Mouse (Mus musculus) cerebellum, postnatal 14 days (tissue): ENCODE measurements around the gene Efna1.
A peak's percentile ranks its signal among the peaks of the same experiment; 100 is the strongest.

Source experiments
- DNase-seq, 2 experiments: peaks; one replicate each; pipeline ENCODE4 v3.0.0; 2021; ENCODE audit warnings: mixed read lengths in 2 of 2

Efna1 gene

DNA sequence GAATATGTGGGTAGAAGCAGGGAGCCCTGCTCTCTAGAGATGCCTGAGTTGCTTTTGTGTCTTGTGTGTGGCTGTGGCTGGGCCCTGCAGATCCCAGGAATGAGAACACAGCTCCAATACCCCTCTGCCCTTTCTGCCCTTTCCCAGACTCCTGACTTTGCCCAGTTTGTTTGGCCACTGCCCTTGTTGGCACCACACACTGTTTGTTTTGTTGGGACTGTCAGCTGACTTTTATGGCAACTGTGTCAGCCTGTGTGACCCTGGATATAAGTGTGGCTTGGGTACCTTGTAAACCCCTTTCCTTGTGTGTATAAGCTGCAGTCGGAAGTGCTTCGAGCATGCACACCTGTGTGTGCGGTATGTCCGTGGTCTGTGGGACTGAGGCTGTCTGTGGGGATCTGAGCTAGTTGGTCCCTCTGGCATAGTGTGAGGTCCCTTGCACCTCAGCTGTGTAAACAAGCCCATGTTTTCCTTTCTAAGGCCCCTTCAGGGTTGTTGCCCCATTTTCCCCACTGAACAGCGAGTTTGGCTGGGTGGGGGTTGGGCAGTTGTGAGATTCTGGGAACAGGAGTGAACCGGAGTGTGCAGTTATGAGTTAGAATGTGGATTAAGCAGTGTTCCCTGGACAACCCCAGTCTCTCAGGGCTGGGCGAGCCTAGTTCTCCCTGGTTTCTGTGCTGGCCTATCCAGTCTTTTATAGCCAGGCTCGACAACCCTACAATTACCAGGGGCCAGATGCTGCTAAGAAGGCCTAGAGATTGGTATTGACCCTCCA, 24.8 kb upstream of the Efna1 start:
- DNase-seq = no peak

DNA sequence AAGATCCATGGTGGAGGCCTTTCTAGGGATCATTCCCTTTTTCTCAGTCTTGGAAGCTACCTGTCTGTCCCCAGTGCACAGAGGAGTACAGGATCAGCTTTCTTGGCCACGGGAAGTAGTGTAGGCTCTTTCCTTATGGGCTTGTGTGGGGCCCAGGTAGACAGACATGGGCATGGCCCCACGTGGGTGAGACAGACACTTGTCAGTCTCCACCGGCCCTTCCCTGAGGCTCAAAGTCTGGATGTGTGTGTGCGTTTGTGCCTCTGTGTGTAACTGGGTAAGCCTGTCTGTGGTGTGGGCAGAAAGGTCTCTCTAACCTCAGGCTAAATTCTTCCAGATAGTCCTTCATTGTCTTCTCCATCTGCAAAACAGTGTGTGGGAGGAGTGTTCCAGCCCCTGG, 24.2 kb upstream of the Efna1 start:
- no peak for DNase-seq

DNA sequence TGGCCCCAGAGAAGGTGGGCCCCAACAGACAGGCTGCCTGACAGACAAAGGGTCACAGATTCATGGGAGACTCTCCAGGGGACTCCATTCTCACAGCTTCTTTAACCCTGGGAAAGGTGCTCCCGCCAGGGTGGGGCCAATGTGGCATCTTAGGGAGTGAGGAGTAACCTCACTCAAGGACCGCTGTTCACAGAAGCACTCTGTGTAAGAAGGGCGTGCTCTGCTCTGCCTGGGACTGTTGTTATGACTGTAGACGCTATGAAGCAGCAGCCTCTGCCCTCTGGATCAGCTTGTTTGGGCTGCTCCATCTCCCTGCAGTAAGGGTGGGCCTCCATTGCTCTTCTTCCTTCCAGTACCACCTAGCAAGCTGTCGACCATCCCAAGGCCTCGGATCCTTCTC, 23.5 kb upstream of the Efna1 start:
- no peak for DNase-seq

DNA sequence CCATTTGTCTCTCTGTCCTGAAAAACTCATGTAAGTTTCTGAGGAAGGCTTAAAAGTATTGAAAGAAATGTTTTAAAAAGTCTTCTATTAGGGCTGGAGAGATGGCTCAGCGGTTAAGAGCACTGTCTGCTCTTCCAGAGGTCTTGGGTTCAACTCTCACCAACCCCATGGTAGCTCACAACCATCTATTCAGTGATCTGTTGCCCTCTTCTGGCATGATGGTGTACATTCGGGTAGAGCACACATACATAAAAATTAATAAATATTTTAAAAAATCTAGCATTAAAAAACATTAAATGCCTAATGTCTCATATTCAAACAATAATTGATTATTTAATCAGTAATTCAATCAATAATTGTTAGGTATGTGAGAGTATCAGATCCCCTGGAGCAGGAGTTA, 19.6 kb upstream of the Efna1 start:
- DNase-seq = no peak

DNA sequence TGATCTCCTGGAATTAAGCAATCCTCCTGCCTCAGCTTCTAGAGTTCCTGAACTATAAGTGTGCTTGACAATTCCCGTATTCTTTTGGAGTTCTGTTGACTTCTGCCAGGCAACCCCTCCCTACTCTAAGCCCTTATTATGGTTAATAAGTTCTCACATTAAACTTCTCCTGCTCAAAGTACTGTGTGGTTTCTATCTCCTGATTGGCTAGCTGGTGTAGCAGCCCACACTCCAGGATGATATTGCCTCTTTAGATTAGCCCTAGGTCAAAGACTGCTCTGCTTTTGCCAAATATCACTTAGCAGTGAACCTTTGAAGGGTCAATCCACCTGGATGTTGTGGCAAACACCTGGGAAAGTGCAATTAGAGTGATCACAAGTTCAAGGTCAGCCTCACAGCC, 19.1 kb upstream of the Efna1 start:
- DNase-seq = no peak

DNA sequence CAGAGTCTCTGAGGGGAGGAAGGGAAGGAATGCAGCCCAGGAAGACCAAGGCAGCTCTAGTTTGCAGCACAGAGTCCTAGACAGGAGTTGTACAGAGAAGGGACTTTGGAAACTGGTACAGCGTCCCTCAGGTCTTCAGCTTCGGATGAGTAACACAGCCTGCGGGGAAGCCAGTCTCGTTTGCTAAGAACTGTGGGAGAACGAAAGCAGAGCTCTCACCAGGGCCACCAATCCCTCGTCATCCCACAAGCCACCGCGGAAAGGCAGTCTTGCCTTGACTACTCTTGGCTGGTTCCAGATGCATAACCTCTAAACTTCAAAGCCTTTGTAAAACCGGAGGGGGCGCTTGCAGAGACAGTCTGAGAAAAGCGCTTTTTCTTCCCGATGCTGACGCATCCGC, 18.6 kb upstream of the Efna1 start:
- no peak for DNase-seq

DNA sequence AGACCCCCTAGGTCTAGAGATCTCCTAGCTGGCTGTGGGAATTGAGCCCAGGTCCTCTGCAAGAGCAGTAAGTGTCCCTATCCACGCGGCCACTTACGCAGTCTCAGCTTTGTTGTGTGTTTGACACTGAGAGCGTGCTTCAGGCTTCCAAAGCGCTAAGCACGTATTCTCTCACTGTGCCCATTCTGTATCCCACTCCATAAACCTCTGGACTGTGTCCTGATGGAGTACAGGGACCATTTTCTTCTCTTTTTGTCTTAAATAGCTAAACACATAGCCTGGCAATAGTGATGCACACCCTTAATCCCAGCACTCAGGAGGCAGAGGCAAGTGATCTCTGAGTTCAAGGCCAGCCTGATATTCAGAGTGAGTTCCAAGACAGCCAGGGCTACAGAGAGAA, 18.0 kb upstream of the Efna1 start:
- DNase-seq = no peak

DNA sequence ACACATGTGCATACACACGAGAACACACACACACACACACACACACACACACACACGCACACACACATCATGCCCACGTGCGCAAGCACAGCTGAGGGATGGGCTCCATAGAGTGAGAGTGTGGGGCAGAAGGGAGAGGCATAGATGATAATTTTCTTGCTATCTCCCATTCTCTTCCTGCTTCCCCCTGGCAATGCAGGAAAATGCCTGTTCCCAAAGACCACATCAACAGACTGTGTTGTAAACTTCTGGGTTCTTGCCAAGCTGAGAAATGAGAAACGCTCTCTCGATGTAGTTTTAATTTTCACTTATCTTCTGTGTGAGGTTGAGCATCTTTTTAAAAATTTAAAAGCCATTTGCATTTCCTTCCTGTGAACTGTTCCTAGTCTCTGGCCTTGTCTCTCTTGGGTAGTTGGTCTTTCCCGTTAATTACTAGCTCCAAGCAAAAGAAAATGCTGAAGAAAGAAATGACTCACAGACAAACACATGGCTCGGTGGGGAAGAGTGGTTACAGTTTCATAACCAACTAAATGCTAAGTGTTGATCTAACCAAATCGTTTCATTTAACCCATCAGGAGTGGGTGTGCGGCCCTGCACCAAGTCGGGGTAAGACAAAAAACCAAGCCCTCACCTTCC, 15.9 kb upstream of the Efna1 start:
- DNase-seq = no peak

DNA sequence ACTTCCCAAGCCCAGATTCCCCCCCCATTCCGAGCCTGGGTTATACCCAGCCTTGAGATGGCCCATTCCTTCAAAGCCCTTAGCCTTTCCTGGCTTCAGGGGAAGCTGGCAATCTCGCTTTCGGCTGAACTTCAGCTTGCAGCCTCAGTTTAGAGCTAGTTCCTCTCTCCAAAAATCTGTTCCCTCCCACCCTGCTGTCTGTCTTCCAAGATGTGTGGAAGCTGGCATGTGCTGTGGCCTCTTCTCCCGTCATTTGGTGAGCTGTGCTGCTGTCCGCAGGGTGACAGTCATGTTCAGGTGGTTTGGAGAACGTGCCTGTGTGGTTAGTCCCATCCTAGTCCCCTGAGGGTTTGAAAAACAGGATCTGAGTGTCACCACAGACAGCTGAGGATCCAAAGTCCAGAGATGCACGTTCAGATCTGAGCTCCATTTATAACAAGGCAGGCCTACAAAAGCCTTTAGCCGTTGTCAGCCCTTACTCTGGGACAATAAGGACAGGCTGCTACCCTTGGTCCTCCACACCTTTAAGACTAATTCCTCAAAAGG, 14.8 kb upstream of the Efna1 start:
- DNase-seq = no peak

DNA sequence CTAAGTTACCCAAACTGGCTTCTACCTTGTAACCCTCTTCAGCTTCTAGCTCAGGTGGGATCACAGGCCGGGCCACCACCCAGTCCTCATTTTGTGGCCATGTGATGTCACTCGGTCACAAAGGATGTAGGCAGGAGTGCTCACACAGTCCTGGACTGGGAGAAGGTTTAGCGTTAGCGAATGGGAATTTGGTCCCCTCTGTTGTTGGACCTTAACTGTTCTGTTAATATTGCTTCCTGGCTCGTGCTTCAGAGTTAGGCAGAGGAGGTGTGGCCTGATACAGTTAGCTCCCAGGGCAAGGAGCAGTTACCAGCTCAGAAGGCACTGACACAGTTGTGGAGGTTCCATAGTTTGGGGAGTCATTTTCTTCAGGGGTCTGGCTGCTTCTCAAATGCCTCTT, 13.3 kb upstream of the Efna1 start:
- no peak for DNase-seq

DNA sequence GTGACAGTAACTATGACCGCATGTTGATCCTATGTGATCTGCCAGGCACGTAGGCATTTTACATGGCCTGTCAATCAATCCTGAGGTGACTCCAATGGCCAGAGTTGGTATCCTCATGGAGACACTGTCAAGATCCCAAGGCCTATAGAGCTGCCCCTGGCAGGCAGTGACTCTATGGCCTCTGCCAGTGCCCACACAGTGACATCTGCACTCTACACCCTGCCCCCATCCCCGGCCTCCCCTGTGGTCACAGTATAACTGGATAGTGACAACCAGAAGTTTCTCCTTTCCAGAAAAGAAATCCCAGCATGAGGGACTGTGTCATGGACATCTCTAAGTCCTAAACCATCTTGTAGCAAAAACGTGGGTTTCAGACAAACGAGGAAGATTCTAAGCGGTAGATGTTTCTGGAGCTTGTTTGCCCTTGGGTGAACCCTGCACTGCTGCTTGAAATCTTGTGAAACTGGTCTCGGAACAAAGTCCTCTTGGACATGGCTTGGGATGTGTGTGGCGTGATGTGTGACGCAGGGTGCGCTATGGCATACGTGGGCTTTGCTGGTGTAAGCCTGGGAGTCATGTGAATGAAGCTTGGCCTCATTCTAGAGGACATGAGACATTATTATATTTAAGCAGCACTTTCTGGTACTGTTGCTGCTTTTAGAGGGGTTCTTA, 12.4 kb upstream of the Efna1 start:
- DNase-seq = no peak

DNA sequence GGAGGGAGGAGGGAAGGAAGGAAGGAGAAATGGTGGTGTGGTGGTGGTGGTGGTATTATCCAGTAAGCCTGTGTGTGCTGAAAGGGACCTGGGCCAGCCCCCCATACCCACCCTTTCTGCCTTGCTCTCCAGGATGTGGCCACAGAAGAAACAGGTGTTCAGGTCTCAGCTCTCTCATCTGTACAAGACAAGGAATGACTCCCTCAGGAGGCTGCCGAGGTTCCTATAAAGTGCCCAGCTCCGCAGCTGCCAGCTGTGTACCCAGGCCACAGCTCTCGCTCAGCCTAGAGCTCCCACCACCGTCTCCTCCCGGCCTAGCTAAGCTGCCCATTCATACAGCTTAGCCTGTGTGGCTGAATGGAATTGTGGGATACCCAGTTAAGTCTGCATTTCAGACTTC, 11.4 kb upstream of the Efna1 start:
- no peak for DNase-seq

DNA sequence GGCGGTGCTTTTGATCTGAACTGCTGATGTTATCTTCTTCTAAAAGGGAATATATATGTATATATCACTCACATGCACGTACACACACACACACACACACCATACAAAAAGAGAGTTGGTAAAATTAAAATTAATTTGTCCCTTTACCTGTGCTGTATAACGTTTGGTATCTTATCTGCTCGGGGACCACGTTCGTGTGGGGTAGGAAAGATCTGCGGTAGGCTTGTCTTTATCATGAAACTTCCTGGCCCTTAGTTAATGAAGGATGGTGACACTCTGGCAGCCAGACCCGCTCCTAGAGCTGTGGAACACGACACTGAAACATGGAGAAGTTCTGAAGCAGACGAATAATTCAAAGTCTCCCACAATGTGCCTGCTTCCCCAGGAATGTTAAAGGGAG, 10.9 kb upstream of the Efna1 start:
- no peak for DNase-seq

DNA sequence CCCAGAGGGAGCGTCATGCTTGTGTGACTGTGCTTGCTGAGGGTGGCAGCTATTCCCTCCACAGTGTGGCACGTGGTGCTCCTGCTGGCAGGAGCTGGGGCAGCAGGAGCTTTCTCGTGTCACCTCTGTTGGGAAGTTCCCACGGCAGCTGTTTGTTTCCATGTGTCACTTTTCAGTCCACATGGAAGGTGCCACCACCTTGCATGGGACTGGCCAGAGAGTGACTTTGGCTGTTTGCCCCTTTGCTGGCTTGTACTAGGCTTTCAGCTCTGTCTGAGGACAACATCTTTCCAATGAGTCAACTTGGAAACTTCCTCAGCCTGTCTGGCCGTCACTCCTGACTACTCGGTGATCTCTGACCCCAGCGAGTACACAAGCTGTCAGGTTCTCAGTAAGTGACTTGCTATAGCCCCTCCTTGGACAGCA, 7.6 kb upstream of the Efna1 start:
- DNase-seq = no peak

DNA sequence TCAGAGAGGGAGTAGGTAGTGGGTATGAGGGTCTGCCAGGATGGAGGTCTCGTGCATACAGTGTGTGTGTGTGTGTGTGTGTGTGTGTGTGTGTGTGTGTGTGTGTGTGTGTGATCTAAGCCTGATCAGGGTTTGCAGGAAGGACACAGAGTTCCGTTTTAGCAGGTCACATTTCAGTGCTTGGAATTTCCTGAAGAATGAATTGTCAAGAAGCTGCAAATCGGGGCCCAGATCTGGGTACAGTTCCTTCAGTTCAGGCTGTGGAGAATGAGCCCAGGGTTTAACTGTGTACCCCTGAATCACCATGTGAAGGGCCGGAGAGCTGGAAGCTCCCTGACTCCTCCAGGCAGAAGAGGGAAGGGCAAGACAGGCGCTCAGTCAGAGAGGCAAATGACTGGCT, 6.3 kb upstream of the Efna1 start:
- DNase-seq = no peak

DNA sequence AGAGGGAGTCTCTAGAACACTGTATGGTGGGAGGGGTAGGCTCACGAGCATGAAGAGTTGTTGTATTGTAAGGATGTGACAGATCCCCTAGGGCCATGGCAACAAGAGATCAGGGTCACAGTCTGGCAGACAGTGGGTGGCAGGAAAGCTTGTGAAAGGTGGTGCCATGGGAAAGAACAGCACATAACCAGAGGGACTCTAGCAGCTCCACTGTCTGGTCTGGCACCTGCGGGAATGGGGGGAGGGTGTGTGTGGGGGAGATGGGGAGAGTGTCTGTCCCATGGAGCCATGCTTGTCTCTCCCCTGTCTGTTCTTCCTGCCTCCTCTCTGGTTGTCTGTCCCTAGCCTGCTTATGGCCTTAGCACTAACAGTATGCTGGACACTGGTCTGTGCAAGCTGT, 4.6 kb upstream of the Efna1 start:
- no peak for DNase-seq

DNA sequence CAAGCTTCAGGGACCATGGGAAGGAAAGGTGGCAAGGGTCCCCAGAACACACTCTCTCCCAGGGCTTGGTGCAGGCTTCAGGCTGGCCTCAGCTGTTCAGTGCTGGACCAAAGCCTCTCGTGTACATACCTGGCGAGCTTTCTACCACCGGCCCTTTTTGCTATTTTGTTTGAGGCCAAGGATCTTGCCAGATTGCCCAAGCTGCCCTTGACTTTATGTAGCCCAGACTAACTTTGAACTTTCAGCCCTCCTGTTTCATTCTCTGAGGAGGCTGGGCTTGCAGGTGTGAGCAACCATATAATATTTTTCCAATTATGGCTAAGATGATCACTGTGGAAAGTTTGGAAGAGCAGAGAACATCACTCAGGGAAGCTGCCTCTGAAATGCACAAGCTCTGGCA, 3.3 kb upstream of the Efna1 start:
- no peak for DNase-seq

DNA sequence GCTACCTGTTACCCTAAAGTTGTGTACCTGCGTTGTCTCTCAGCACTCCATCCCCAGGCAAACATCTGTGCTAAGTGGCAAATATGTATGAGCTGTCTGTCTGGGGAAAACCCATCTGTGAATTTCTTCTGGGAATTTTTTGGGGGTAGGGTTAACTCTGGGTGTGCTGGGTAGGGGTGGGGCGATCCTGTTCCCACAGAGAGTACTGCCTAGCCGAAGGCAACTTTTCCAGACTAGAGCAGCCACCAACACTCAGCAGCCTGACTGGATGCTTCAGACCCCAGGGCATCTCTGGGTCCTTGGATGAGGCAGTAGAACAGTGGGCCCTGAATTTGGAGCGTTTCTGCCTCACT, 1.3 kb upstream of the Efna1 start:
- no peak for DNase-seq

DNA sequence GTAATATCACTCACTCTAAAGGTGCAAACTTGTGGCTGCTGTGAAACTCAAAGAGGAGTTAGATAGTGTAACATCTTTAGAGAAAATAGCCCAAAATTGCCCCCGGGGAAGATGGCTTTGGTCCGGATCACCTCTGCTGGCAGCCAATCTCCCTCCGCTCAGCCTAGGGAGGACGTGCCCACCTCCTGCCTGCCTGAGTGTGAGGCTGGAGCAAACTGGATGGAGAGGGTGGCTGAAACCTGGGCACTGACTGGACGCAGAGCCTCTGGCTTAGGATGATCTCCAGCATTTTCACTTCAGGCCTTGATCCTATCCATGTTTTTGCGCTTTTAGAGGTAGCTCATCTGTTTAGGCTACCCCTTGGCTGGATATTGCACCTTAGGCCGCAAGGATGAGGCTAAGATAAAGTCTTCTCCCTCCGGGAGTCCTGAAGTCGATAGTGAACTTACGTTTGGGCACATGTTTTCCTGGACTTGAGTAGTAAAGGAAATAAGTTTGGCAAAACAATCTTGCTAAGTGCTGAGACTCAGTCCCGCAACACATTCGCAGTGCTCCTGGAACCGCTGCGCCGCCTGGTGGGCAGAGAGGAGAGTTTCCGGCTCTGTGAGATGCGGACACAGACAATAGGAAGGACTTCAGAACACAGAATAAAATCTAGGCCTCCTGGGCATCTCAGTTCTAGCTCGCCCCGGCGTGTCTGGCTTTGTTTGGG, 793 bp upstream of the Efna1 start:
- DNase-seq = peak; percentile 92 to 93

DNA sequence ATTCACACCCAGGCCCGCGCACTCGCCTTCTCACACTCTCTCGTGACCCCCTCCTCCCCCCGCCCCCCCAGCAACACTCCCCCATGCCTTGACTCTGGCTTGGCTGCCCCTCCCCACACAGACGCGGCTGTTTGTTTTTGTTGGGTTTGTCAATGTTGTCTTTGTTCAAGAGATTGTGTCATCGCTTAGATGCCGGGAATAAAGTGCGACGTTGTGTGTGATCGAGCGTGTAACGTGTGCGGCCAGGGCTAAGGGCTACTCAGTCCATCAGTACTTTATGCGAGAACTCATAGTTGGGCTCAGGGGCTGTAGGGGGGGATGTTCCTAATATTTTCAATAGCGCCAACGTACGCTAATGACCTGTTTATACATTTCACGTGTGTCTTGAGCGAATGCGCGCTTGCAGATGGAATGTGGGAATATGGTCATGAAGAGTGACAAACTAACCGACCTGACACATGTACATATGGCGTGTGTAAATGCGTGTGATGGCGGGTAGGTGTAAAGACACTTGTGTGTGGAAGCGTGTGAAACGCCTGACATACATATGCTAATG, 814 bp downstream of the Efna1 start:
- peak in 1 of 2 experiments; percentile 46 for DNase-seq

DNA sequence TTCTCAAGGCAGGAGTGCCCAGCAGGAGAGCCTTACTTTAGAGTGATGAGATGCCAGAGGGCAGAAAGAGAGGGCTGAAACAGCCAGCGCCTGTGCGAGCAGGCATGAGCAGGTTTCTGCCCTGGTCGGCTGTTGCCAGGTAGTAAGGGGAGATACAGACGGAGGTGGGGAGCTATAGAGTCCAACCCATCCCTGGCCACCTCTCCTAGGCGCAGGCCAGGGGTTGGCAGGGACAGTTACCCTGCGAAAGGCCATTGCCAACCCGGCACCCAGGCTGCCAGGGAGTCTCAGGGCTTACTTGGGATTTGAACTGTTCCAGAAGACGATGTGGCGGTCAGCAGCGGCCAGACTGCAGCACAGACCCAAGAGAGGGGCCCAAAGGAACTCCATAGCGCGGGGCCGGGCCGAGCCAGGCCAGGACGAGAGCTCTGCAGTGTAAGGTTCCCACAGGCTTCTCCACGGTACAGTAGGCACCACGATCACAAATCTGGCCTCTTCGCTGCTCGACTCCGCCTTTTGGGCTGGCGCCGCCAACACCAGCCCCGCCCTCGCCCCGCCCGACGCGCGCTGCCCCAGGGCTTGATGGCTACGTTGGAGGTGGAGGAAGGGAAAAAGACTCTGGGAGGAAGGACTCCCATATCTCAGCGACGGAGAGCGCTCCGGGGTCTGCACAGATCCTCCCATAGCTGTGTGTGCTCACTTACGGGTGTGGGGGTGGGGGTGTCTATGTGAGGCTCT, 1.6 kb downstream of the Efna1 start:
- DNase-seq = peak; percentile 91 to 92

DNA sequence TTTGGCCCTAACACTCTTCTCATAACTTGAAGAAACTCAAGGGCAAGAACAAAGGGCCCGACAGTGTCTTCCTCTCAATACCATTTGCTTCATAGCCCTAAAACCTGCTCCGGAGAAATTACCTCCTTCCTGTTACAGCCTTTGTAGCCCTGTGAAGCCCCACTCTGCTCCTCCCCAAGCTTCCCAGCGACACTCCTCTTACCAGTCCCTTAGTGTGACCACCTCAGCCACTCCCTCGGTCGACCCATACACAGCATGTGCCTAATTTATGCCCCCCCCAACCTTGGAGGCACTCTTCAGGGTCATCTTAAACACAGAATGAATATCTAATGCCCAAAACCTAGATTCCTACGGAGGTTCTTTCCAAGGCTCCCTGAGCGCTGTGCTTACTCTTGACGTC, 2.3 kb downstream of the Efna1 start:
- peak in 1 of 2 experiments; percentile 24 for DNase-seq
